Mouse (Mus musculus): ENCODE results near the gene Gpatch11.

The Gpatch11 gene

DNA sequence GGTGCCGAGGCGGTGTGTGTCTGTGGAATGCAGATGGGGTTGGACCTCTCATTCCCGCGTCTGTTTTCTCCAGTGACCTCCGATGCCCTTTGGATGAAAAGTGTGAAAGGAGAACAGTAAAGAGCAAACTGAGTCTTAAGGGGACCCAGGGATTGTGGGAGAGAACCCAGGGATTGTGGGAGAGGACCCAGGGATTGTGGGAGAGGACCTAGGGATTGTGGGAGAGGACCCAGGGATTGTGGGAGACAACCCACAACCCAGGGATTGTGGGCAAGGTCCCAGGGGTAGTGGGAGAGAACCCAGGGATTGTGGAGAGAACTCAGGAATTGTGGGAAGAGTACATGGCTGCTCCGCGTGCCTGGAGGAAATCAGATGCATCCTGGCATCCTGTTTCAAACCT, 59.6 kb downstream of the Gpatch11 start:
- no peak for DNase-seq (ENCODE audit: low spot score)

DNA sequence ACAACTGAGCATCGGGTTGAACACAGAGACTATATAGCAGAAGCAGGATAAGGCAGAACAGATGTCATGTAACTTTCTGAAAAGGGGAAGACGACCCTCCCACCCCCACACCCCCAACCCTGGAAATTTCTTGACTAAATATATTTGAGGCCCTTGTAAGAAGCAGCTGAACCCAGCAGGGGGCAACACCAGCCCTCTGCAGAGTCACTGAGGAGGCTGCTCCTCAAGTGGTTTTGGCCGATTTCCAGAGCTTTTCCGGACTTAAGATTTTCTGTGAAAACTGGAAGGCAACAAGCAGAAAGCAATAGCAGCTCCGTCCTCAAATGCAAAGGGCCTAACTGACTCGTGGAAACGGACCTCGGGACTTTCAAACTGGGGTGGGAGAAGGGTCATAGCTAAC, 60.0 kb downstream of the Gpatch11 start:
- no peak for DNase-seq (ENCODE audit: low spot score)
